9 mouse cellular contexts compared by ENCODE assay signal in the genomic region with DNA sequence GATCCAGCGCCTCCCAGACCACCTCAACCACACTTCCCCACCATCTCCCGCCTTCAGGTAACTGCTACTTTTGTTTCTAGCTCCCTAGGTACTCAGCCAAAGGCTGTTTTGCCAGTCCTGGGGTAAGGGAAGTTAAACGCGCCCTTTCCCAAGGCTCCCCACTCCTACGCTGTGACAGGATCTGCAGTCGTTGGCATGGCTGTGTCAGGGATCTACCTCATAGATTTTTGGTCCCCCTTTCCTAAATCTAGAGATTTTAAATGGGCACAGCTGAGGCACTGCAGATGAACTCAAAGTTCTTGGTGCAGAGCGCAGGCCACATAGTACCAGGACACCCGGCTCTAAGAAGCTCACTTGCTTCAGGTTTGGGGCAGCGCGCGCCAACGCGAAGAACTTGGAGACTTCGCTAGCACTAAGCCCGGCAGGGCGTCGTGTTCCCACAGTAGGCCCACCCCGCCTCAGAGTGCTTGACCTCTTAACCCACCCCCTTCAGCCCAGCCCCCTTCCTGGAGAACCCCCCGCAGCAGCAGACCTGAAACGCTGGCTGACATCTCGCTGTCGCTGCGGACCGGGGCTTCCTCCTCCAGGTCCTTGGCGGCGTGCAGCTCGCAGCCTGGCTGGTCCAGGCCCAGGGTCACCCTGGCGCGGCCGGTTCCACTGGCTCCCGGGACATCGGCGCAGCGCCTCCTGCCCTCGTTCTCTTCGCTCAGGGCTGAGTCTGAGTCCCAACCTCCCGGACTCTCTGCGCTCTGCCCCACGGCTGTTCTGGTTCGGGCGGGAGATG. TPM values are rescaled to one million over a fixed set of nuclear protein-coding genes. Genes with fewer than 3 reads are reported as not detected.
DNase-seq lines count a peak whose midpoint lies in the region; ATAC-seq and TF ChIP-seq lines count a peak whose summit lies in the region.
"Had no signal": no experiment of that assay in that cellular context is flagged by ENCODE, and none has a peak within 500 bp of the region (broad histone marks: within the 10 kb centered on the region; RNA-seq: fewer than 3 reads in every experiment).

No protein-coding gene starts in this region.

- H3K36me3 ChIP-seq in heart, postnatal 0 days (replicated peaks; ENCODE audit: control insufficient read depth, insufficient read depth, low read length), result no peaks in the 10 kb centered on the region
- H3K36me3 ChIP-seq in heart, adult 2 months (ENCODE audit: control insufficient read depth, insufficient read depth, low read length), result no peaks in the 10 kb centered on the region
- H3K36me3 ChIP-seq in forebrain, embryonic 14.5 days (ENCODE audit: control insufficient read depth, insufficient read depth, low read length), result no peaks in the 10 kb centered on the region
- no peaks in the 10 kb centered on the region for H3K36me3 ChIP-seq in midbrain, embryonic 13.5 days

- 2% methylated on average over 41 of the region's 41 CpGs for WGBS in heart, postnatal 0 days
- 3% methylated on average over 41 of the region's 41 CpGs for WGBS in heart, adult 2 months
- WGBS in forebrain, embryonic 14.5 days, result under 1% methylated on average over 37 of the region's 41 CpGs
- WGBS in midbrain, embryonic 13.5 days, result under 1% methylated on average over 40 of the region's 41 CpGs

- intact Hi-C loops in heart, adult 2 months (cut with DNase I), result no loop called here

- peaks cover 97% of the 10 kb centered on the region for H3K27me3 ChIP-seq in heart, postnatal 0 days (ENCODE audit: control insufficient read depth, insufficient read depth, low read length)
- peaks cover 31% of the 10 kb centered on the region for H3K27me3 ChIP-seq in heart, adult 2 months (ENCODE audit: control insufficient read depth, insufficient read depth, low read length)
- peaks cover 87% of the 10 kb centered on the region for H3K27me3 ChIP-seq in forebrain, embryonic 14.5 days (replicated peaks; ENCODE audit: control insufficient read depth, insufficient read depth, low read length)
- H3K27me3 ChIP-seq in midbrain, embryonic 13.5 days, result peaks cover 97% of the 10 kb centered on the region

- DNase-seq in heart, postnatal 0 days (ENCODE audit: low spot score), result no peak
- DNase-seq in heart, adult 2 months, result no peak
- peak; percentile 63 for DNase-seq in ZHBTc4 (ENCODE audit: low read depth, low spot score)
- DNase-seq in forebrain, embryonic 14.5 days (ENCODE audit: low spot score), result no peak
- no peak for DNase-seq in urinary bladder, postnatal 10 days (ENCODE audit: low spot score)
- DNase-seq in cerebellum, adult 18-20 months, result no peak
- DNase-seq in lung, adult 18-20 months, result no peak
- DNase-seq: layer of hippocampus, adult 9-11 months had no signal

- no peaks in the 10 kb centered on the region for H3K9me3 ChIP-seq in heart, postnatal 0 days (replicated peaks; ENCODE audit: control insufficient read depth, low read length)
- no peaks in the 10 kb centered on the region for H3K9me3 ChIP-seq in forebrain, embryonic 14.5 days (replicated peaks; ENCODE audit: control insufficient read depth, low read length)
- no peaks in the 10 kb centered on the region for H3K9me3 ChIP-seq in midbrain, embryonic 13.5 days

- peak overlapping the region; percentile 55 for H3K4me2 ChIP-seq in heart, postnatal 0 days (ENCODE audit: low read depth, low read length)
- peak overlapping the region; percentile 49 for H3K4me2 ChIP-seq in forebrain, embryonic 14.5 days (ENCODE audit: low read length)
- peak overlapping the region; percentile 63 for H3K4me2 ChIP-seq in midbrain, embryonic 13.5 days (replicated peaks)

- ATAC-seq in heart, postnatal 0 days (ENCODE audit: insufficient read depth, low read depth), result no peak
- 0 out of 2 replicates have a peak, but pooled peaks have one; percentile 22 for ATAC-seq in forebrain, embryonic 14.5 days
- ATAC-seq in midbrain, embryonic 13.5 days, result peak; percentile 47

- H3K79me2 ChIP-seq in heart, adult 2 months (replicated peaks; ENCODE audit: control insufficient read depth, insufficient read depth, low read length), result no peaks in the 10 kb centered on the region

- H3K9ac ChIP-seq in heart, postnatal 0 days (replicated peaks; ENCODE audit: low read depth, low read length), result no peak overlapping the region
- no peak overlapping the region for H3K9ac ChIP-seq in heart, adult 2 months (ENCODE audit: low read depth, low read length)
- no peak overlapping the region for H3K9ac ChIP-seq in forebrain, embryonic 14.5 days (ENCODE audit: low read length)
- no peak overlapping the region; the same call in 1 of the 2 replicates for H3K9ac ChIP-seq in midbrain, embryonic 13.5 days (replicated peaks)

- H3K4me3 ChIP-seq in heart, postnatal 0 days (ENCODE audit: low read depth, low read length), result peak overlapping the region; percentile 37
- no peak overlapping the region for H3K4me3 ChIP-seq in heart, adult 2 months
- H3K4me3 ChIP-seq in forebrain, embryonic 14.5 days (ENCODE audit: low read depth, low read length), result peak overlapping the region; percentile 27; the same call in 1 of the 2 replicates
- H3K4me3 ChIP-seq in midbrain, embryonic 13.5 days (replicated peaks), result peak overlapping the region; percentile 38

- no peaks in the 10 kb centered on the region for H3K4me1 ChIP-seq in heart, postnatal 0 days (ENCODE audit: control insufficient read depth, insufficient read depth)
- H3K4me1 ChIP-seq in heart, adult 2 months (ENCODE audit: control insufficient read depth, insufficient read depth, low read length), result peaks cover 4% of the 10 kb centered on the region; the same call in 1 of the 2 replicates
- peaks cover 10% of the 10 kb centered on the region for H3K4me1 ChIP-seq in forebrain, embryonic 14.5 days (ENCODE audit: control insufficient read depth, insufficient read depth, low read length)
- peaks cover 40% of the 10 kb centered on the region for H3K4me1 ChIP-seq in midbrain, embryonic 13.5 days (replicated peaks)

- TF ChIP-seq EP300 in heart, postnatal 0 days (IDR thresholded peaks at IDR 0.05; ENCODE audit: low read depth), result no peak
- TF ChIP-seq EP300 in heart, adult 2 months (IDR thresholded peaks at IDR 0.05; ENCODE audit: insufficient read depth, low read depth, low read length), result no peak

- TF ChIP-seq CTCF in heart, postnatal 0 days (IDR thresholded peaks at IDR 0.05; ENCODE audit: low read depth), result no peak
- TF ChIP-seq CTCF in heart, adult 2 months (IDR thresholded peaks at IDR 0.05), result no peak

- no peak for TF ChIP-seq POLR2A in heart, adult 2 months (IDR thresholded peaks at IDR 0.05; ENCODE audit: insufficient read depth, low read depth, low read length)

- H3K27ac ChIP-seq in heart, postnatal 0 days (ENCODE audit: low read depth), result no peak overlapping the region
- H3K27ac ChIP-seq in heart, adult 2 months, result no peak overlapping the region
- no peak overlapping the region for H3K27ac ChIP-seq in forebrain, embryonic 14.5 days (ENCODE audit: low read depth, low read length)
- no peak overlapping the region for H3K27ac ChIP-seq in midbrain, embryonic 13.5 days

RNA-seq across cellular contexts. Expression of gene Nkx3-2, which starts 1.2 kb away (rescaled TPM):
- total RNA-seq in heart, postnatal 0 days (2014; rRNA removed; ENCODE audit: low replicate concordance), result not detected in 2 replicates
- polyA plus RNA-seq in heart, postnatal 0 days (2015; fragmentation: Nextera tagmentation; extraction: Ambion mirVana), result not detected in 2 replicates
- total RNA-seq in heart, adult 2 months (2021), result not detected
- 0.06 TPM in 1 of 2 replicates, not detected in the other for polyA plus RNA-seq in heart, adult 2 months (2012; rRNA removed)
- polyA plus RNA-seq in forebrain, embryonic 14.5 days (2014; fragmentation: Nextera tagmentation; extraction: Ambion mirVana), result not detected in 2 replicates
- polyA plus RNA-seq in midbrain, embryonic 13.5 days (2015; fragmentation: Nextera tagmentation; extraction: Ambion mirVana), result not detected in 2 replicates

RNA-seq across cellular contexts. Expression of gene Rab28, which starts 55.2 kb away (rescaled TPM):
- total RNA-seq in heart, postnatal 0 days (2014; rRNA removed; ENCODE audit: low replicate concordance), result 31.4 and 45.5 TPM in 2 replicates
- 54.9 and 57.1 TPM in 2 replicates for polyA plus RNA-seq in heart, postnatal 0 days (2015; fragmentation: Nextera tagmentation; extraction: Ambion mirVana)
- total RNA-seq in heart, adult 2 months (2021), result 100 to 1,000 TPM in 1 of 2 experiments, 10 to 100 TPM in 1; 91.2 to 102 TPM
- polyA plus RNA-seq in heart, adult 2 months (2012; rRNA removed), result 46.4 and 70.5 TPM in 2 replicates
- 78.3 and 79.0 TPM in 2 replicates for polyA plus RNA-seq in forebrain, embryonic 14.5 days (2014; fragmentation: Nextera tagmentation; extraction: Ambion mirVana)
- polyA plus RNA-seq in midbrain, embryonic 13.5 days (2015; fragmentation: Nextera tagmentation; extraction: Ambion mirVana), result 80.3 and 83.8 TPM in 2 replicates
